Mouse (Mus musculus) c-Kit-positive CD71-positive TER-119-positive erythroid progenitor cells, embryonic 14.5 days (primary cell): Measurements from ENCODE around the gene B4galnt2.
A peak's percentile ranks its signal among the peaks of the same experiment; 100 is the strongest.
"Not testable (repeated sequence)": the region's sequence is repeated elsewhere in the genome, so short reads cannot be mapped to it uniquely, and the experiment has no call there.

Source experiments
- DNase-seq: peaks from one replicate; pipeline ENCODE4 v3.0.0-alpha.2; 2013; ENCODE audit warnings: low spot score

Gene B4galnt2

GRCm38 (mm10) chr11:95914571-95914991 is at the start of gene B4galnt2:
TSS of gene B4galnt2 (minus strand) at chr11:95914891.
- DNase-seq: no peak

- DNase-seq: no peak
Measured at GRCm38 (mm10) chr11:95963304-95963703, 48.6 kb upstream of the B4galnt2 start.

- DNase-seq: no peak
Measured at GRCm38 (mm10) chr11:95959152-95959551, 44.5 kb upstream of the B4galnt2 start.

- DNase-seq: no peak
Measured at GRCm38 (mm10) chr11:95958251-95958650, 43.6 kb upstream of the B4galnt2 start.

GRCm38 (mm10) chr11:95957407-95957806 is 42.7 kb upstream of the B4galnt2 start:
- DNase-seq: no peak

- no peak for DNase-seq
Measured at GRCm38 (mm10) chr11:95953313-95953712, 38.6 kb upstream of the B4galnt2 start.

- DNase-seq: no peak
Measured at GRCm38 (mm10) chr11:95945838-95946472, 31.3 kb upstream of the B4galnt2 start.

- DNase-seq: no peak
Measured at GRCm38 (mm10) chr11:95939828-95940507, 25.3 kb upstream of the B4galnt2 start.

- no peak for DNase-seq
Measured at GRCm38 (mm10) chr11:95936409-95936808, 21.7 kb upstream of the B4galnt2 start.

- not testable (repeated sequence) for DNase-seq
Measured at GRCm38 (mm10) chr11:95932168-95932567, 17.5 kb upstream of the B4galnt2 start.

GRCm38 (mm10) chr11:95926398-95926797 is 11.7 kb upstream of the B4galnt2 start:
- no peak for DNase-seq

GRCm38 (mm10) chr11:95925976-95926375 is 11.3 kb upstream of the B4galnt2 start:
- DNase-seq: no peak

- DNase-seq: no peak
Measured at GRCm38 (mm10) chr11:95924215-95924614, 9.5 kb upstream of the B4galnt2 start.

- DNase-seq: not testable (repeated sequence)
Measured at GRCm38 (mm10) chr11:95923477-95923876, 8.8 kb upstream of the B4galnt2 start.

- no peak for DNase-seq
Measured at GRCm38 (mm10) chr11:95921991-95922621, 7.4 kb upstream of the B4galnt2 start.

GRCm38 (mm10) chr11:95916426-95916825 is 1.7 kb upstream of the B4galnt2 start:
- no peak for DNase-seq

- no peak for DNase-seq
Measured at GRCm38 (mm10) chr11:95915006-95915710, 467 bp upstream of the B4galnt2 start.

- DNase-seq: no peak
Measured at GRCm38 (mm10) chr11:95913959-95914566, 628 bp downstream of the B4galnt2 start.

- DNase-seq: peak; percentile 19
Measured at GRCm38 (mm10) chr11:95911579-95911978, 3.1 kb downstream of the B4galnt2 start.

- no peak for DNase-seq
Measured at GRCm38 (mm10) chr11:95907805-95908524, 6.7 kb downstream of the B4galnt2 start.

- no peak for DNase-seq
Measured at GRCm38 (mm10) chr11:95904290-95904689, 10.4 kb downstream of the B4galnt2 start.
